Mouse (Mus musculus) C2C12 (cell line): ENCODE measurements around the gene Nap1l5. TPM values are rescaled to one million over a fixed set of nuclear protein-coding genes. Genes with fewer than 3 reads are reported as not detected.

Experiments
- H3K27me3 ChIP-seq: one replicate; pipeline ENCODE4 v1.6.1; 2011; ENCODE audit not compliant: control insufficient read depth, insufficient read depth, insufficient read length
- H3K36me3 ChIP-seq: one replicate; pipeline ENCODE4 v1.6.1; 2011; ENCODE audit not compliant: control insufficient read depth, insufficient read depth
- H3K4me3 ChIP-seq: one replicate; pipeline ENCODE4 v1.5.1; 2011; ENCODE audit warnings: mild to moderate bottlenecking, control low read depth; ENCODE audit not compliant: poor library complexity, insufficient read depth, severe bottlenecking
- H3K79me2 ChIP-seq: one replicate; pipeline ENCODE4 v1.6.1; 2011; ENCODE audit not compliant: control insufficient read depth, insufficient read depth
- H3K79me3 ChIP-seq: one replicate; pipeline ENCODE4 v1.6.1; 2011; ENCODE audit warnings: low read depth, control low read depth
- H3ac ChIP-seq: one replicate; pipeline ENCODE3; 2011; ENCODE audit warnings: low read depth; ENCODE audit not compliant: control insufficient read depth, insufficient read length
- CEBPB ChIP-seq: IDR thresholded peaks from one replicate; pipeline ENCODE4 v1.6.1; 2011; ENCODE audit warnings: low read depth, mild to moderate bottlenecking, control low read depth, moderate library complexity
- CTCF ChIP-seq: IDR thresholded peaks from one replicate; pipeline ENCODE4 v1.5.1; 2011; ENCODE audit not compliant: control insufficient read depth, insufficient read depth, insufficient read length
- FOSL1 ChIP-seq: IDR thresholded peaks from one replicate; pipeline ENCODE4 v1.8.0; 2011; ENCODE audit warnings: mild to moderate bottlenecking, low read length; ENCODE audit not compliant: poor library complexity, insufficient read depth, severe bottlenecking
- MAX ChIP-seq: IDR thresholded peaks from one replicate; pipeline ENCODE4 v1.6.1; 2011; ENCODE audit warnings: mild to moderate bottlenecking, control low read depth
- MYOD1 ChIP-seq: IDR thresholded peaks from one replicate; pipeline ENCODE4 v1.6.1; 2011; ENCODE audit warnings: low read depth; ENCODE audit not compliant: control insufficient read depth, insufficient read length
- MYOG ChIP-seq: IDR thresholded peaks from one replicate; pipeline ENCODE4 v1.6.1; 2011; ENCODE audit not compliant: control insufficient read depth, insufficient read length; ENCODE audit errors: extremely low read depth
- USF1 ChIP-seq: IDR thresholded peaks from one replicate; pipeline ENCODE4 v1.6.1; 2011; ENCODE audit warnings: low read depth, mild to moderate bottlenecking, control low read depth, moderate library complexity
- polyA plus RNA-seq: library from polyadenylated mRNA; unstranded; fragments of >200 nt; fragmentation: generic; extraction: Trizol; gene quantifications from one replicate; pipeline ENCODE4 v1.2.1, GENCODE M21; 2012; ENCODE audit warnings: missing spikeins

Nap1l5 gene
- polyA plus RNA-seq, 1 experiment, result 0.04 TPM

GRCm38 (mm10) chr6:58931149-58931548 lies 24.3 kb upstream of the Nap1l5 start:
- Histone ChIP-seq H3K79me3 (no peaks in the 10 kb centered on the region), H3K4me3 (no peak overlapping the region), H3K27me3 (no peaks in the 10 kb centered on the region), H3K36me3 (no peaks in the 10 kb centered on the region), H3K79me2 (no peaks in the 10 kb centered on the region), H3ac (no peak overlapping the region)
- no peak for TF ChIP-seq MYOG
- no peak for TF ChIP-seq MAX
- no peak for TF ChIP-seq MYOD1
- no peak for TF ChIP-seq FOSL1
- no peak for TF ChIP-seq USF1
- no peak for TF ChIP-seq CEBPB
- no peak for TF ChIP-seq CTCF

GRCm38 (mm10) chr6:58929911-58930431 lies 23.1 kb upstream of the Nap1l5 start:
- TF ChIP-seq FOSL1, result no peak
- no peak for TF ChIP-seq MYOG
- no peak for TF ChIP-seq MYOD1
- TF ChIP-seq USF1, result no peak
- TF ChIP-seq MAX, result no peak
- TF ChIP-seq CTCF, result no peak
- no peak for TF ChIP-seq CEBPB
- H3ac ChIP-seq, result no peak overlapping the region
- H3K79me2 ChIP-seq, result no peaks in the 10 kb centered on the region
- no peak overlapping the region for H3K4me3 ChIP-seq
- no peaks in the 10 kb centered on the region for H3K27me3 ChIP-seq
- H3K36me3 ChIP-seq, result no peaks in the 10 kb centered on the region
- H3K79me3 ChIP-seq, result no peaks in the 10 kb centered on the region

GRCm38 (mm10) chr6:58927881-58928280 lies 21.0 kb upstream of the Nap1l5 start:
- TF ChIP-seq CEBPB (no peak), MYOG (no peak), CTCF (no peak), MYOD1 (no peak), MAX (no peak)
- Histone ChIP-seq H3K79me2 (no peaks in the 10 kb centered on the region), H3K79me3 (no peaks in the 10 kb centered on the region), H3K4me3 (no peak overlapping the region), H3K36me3 (no peaks in the 10 kb centered on the region), H3ac (no peak overlapping the region), H3K27me3 (no peaks in the 10 kb centered on the region)

- no peaks in the 10 kb centered on the region for H3K27me3 ChIP-seq
- H3K79me2 ChIP-seq, result no peaks in the 10 kb centered on the region
- H3K4me3 ChIP-seq, result no peak overlapping the region
- no peak overlapping the region for H3ac ChIP-seq
- H3K36me3 ChIP-seq, result no peaks in the 10 kb centered on the region
- no peak for TF ChIP-seq MYOG
- TF ChIP-seq FOSL1, result no peak
- no peak for TF ChIP-seq MYOD1
- TF ChIP-seq USF1, result no peak
- TF ChIP-seq CTCF, result no peak
- TF ChIP-seq CEBPB, result no peak
- TF ChIP-seq MAX, result no peak
- H3K79me3 ChIP-seq, result no peaks in the 10 kb centered on the region
These were observed 15.6 kb upstream of the Nap1l5 start for GRCm38 (mm10) chr6:58922511-58922910.

- TF ChIP-seq FOSL1, result no peak
- no peaks in the 10 kb centered on the region for H3K36me3 ChIP-seq
- H3ac ChIP-seq, result no peak overlapping the region
- no peaks in the 10 kb centered on the region for H3K79me2 ChIP-seq
- no peak overlapping the region for H3K4me3 ChIP-seq
- no peaks in the 10 kb centered on the region for H3K79me3 ChIP-seq
- no peaks in the 10 kb centered on the region for H3K27me3 ChIP-seq
These were observed 14.7 kb upstream of the Nap1l5 start for GRCm38 (mm10) chr6:58921623-58922022.

GRCm38 (mm10) chr6:58920735-58921134 lies 13.9 kb upstream of the Nap1l5 start:
- Histone ChIP-seq H3K36me3 (no peaks in the 10 kb centered on the region), H3K4me3 (no peak overlapping the region), H3ac (no peak overlapping the region), H3K79me3 (no peaks in the 10 kb centered on the region), H3K27me3 (no peaks in the 10 kb centered on the region), H3K79me2 (no peaks in the 10 kb centered on the region)
- TF ChIP-seq MYOG, result no peak
- no peak for TF ChIP-seq FOSL1
- no peak for TF ChIP-seq CEBPB
- TF ChIP-seq MYOD1, result no peak
- TF ChIP-seq MAX, result no peak
